Comparison of ENCODE assay signal across 8 mouse cellular contexts in genomic region chr1:74662253-74662865, GRCm38 (mm10). TPM values are rescaled to one million over a fixed set of nuclear protein-coding genes. Genes with fewer than 3 reads are reported as not detected.
DNase-seq lines count a peak whose midpoint lies in the region; ATAC-seq and TF ChIP-seq lines count a peak whose summit lies in the region.

No protein-coding gene starts in this region.

- peak overlapping the region; percentile 73 for H3K4me2 ChIP-seq in hindbrain, embryonic 16.5 days (ENCODE audit: low read length)
- H3K4me2 ChIP-seq in myocyte (ENCODE audit: low read depth) = peak overlapping the region; percentile 94

- peak overlapping the region; percentile 94 for H3K4me3 ChIP-seq in spleen, adult 2 months (ENCODE audit: extremely low read depth, insufficient read depth, insufficient read length)
- H3K4me3 ChIP-seq in hindbrain, embryonic 16.5 days (ENCODE audit: low read length) = peak overlapping the region; percentile 94
- peak overlapping the region; percentile 68 for H3K4me3 ChIP-seq in myocyte

- TF ChIP-seq CTCF in spleen, adult 2 months (IDR thresholded peaks at IDR 0.05; ENCODE audit: extremely low read depth, insufficient read depth, insufficient read length, insufficient replicate concordance) = no peak

- H3K36me3 ChIP-seq in spleen, adult 2 months (ENCODE audit: control insufficient read depth, insufficient read depth, low read length) = no peaks in the 10 kb centered on the region
- no peaks in the 10 kb centered on the region for H3K36me3 ChIP-seq in hindbrain, embryonic 16.5 days (ENCODE audit: control insufficient read depth, insufficient read depth, low read length)
- H3K36me3 ChIP-seq in myocyte (ENCODE audit: control insufficient read depth, insufficient read depth) = no peaks in the 10 kb centered on the region

- H3K9ac ChIP-seq in hindbrain, embryonic 16.5 days (ENCODE audit: low read depth, low read length) = peak overlapping the region; percentile 88

- H3K9me3 ChIP-seq in hindbrain, embryonic 16.5 days (ENCODE audit: control insufficient read depth, low read length) = no peaks in the 10 kb centered on the region

- DNase-seq in adrenal gland, postnatal 10 days = peak; percentile 4
- DNase-seq in adrenal gland, postnatal 25 days = no peak
- DNase-seq in spleen, adult 2 months (ENCODE audit: low read depth in 1 of 2, low spot score in 2 of 2) = no peak
- DNase-seq in spleen, postnatal 36 days (ENCODE audit: low spot score in 2 of 2) = no peak
- DNase-seq in adrenal gland, postnatal 36 days = no peak

- peaks cover 50% of the 10 kb centered on the region for H3K79me2 ChIP-seq in myocyte (ENCODE audit: control insufficient read depth, insufficient read depth)

- no peaks in the 10 kb centered on the region for H3K4me1 ChIP-seq in spleen, adult 2 months (ENCODE audit: control insufficient read depth, insufficient read depth, insufficient read length)
- peaks cover 12% of the 10 kb centered on the region for H3K4me1 ChIP-seq in hindbrain, embryonic 16.5 days (ENCODE audit: control insufficient read depth, insufficient read depth, low read depth, low read length)

- peak overlapping the region; percentile 20 for H3ac ChIP-seq in myocyte (ENCODE audit: control insufficient read depth, insufficient read length)

- WGBS in spleen, adult 2 months = 9% methylated on average over 13 of the region's 13 CpGs
- under 1% methylated on average over 13 of the region's 13 CpGs for WGBS in hindbrain, embryonic 16.5 days

- no peak for TF ChIP-seq POLR2A in spleen, adult 2 months (IDR thresholded peaks at IDR 0.05; ENCODE audit: low read depth, low read length)
- no peak for TF ChIP-seq POLR2A in myocyte (IDR thresholded peaks at IDR 0.05; ENCODE audit: insufficient read length, low read depth)

- H3K27me3 ChIP-seq in spleen, adult 2 months (ENCODE audit: control insufficient read depth, insufficient read depth, low read length) = no peaks in the 10 kb centered on the region
- no peaks in the 10 kb centered on the region for H3K27me3 ChIP-seq in hindbrain, embryonic 16.5 days (replicated peaks; ENCODE audit: control insufficient read depth, insufficient read depth, low read length)
- no peaks in the 10 kb centered on the region for H3K27me3 ChIP-seq in myocyte (ENCODE audit: control insufficient read depth, insufficient read depth, insufficient read length)

- ATAC-seq in hindbrain, embryonic 16.5 days = no peak
- no peak for ATAC-seq in monocyte, adult 5-6 weeks (replicated peaks; ENCODE audit: insufficient number of reproducible peaks, low FRiP score, low TSS enrichment, poor library complexity, severe bottlenecking)

- H3K27ac ChIP-seq in spleen, adult 2 months (ENCODE audit: insufficient read depth, low read length) = 0 out of 2 replicates have a peak overlapping the region, but pooled peaks have one; percentile 59
- H3K27ac ChIP-seq in hindbrain, embryonic 16.5 days (ENCODE audit: low read depth, low read length) = peak overlapping the region; percentile 86

TF ChIP-seq in myocyte, 11 proteins besides CTCF, POLR2A, EP300 and RAD21:
- TF ChIP-seq USF1 (IDR thresholded peaks at IDR 0.05; ENCODE audit: low read depth) (no peak), MYOD1 (IDR thresholded peaks at IDR 0.05; ENCODE audit: control insufficient read depth in 1 of 3, insufficient read length in 2 of 3, low read depth in 2 of 3) (no peak), POLR2AphosphoS2 (IDR thresholded peaks at IDR 0.05; ENCODE audit: insufficient read length, low read depth) (no peak), SRF (IDR thresholded peaks at IDR 0.05; ENCODE audit: control insufficient read depth, insufficient read length, low read depth) (no peak), CEBPB (IDR thresholded peaks at IDR 0.05; ENCODE audit: insufficient read depth, poor library complexity, severe bottlenecking) (no peak), TCF3 (IDR thresholded peaks at IDR 0.05; ENCODE audit: insufficient read length, low read depth) (no peak), REST (IDR thresholded peaks at IDR 0.05; ENCODE audit: insufficient read depth, insufficient read length) (no peak), E2F4 (IDR thresholded peaks at IDR 0.05; ENCODE audit: insufficient read depth) (no peak), MYOG (IDR thresholded peaks at IDR 0.05; ENCODE audit: control insufficient read depth in 1 of 3, insufficient read depth in 1 of 3, insufficient read length in 2 of 3, low read depth in 2 of 3) (no peak), TCF12 (IDR thresholded peaks at IDR 0.05; ENCODE audit: insufficient read depth, poor library complexity, severe bottlenecking) (no peak)

RNA-seq across cellular contexts. Expression of gene Ttll4, which starts 0.8 kb away (rescaled TPM):
- total RNA-seq in adrenal gland, postnatal 10 days (2021) = 10 to 100 TPM; 15.0 to 25.9 TPM
- total RNA-seq in adrenal gland, postnatal 25 days (2021) = 22.0 and 26.5 TPM in 2 replicates
- 10.4 and 13.4 TPM in 2 replicates for polyA plus RNA-seq in spleen, adult 2 months (2012; rRNA removed)
- polyA plus RNA-seq in hindbrain, embryonic 16.5 days (2015; fragmentation: Nextera tagmentation; extraction: Ambion mirVana) = 5.3 and 8.8 TPM in 2 replicates
- polyA plus RNA-seq in myocyte (2012; fragmentation: generic; extraction: Trizol) = 5.1 TPM
- 13.3 to 25.8 TPM (median 21.5 TPM) in 3 replicates for total RNA-seq in monocyte, adult 5-6 weeks (2017)
- total RNA-seq in adrenal gland, postnatal 36 days (2021) = 10 to 100 TPM; 18.3 to 21.8 TPM

RNA-seq across cellular contexts. Expression of gene Cyp27a1, which starts 51.0 kb away (rescaled TPM):
- 10 to 100 TPM; 15.1 to 15.2 TPM for total RNA-seq in adrenal gland, postnatal 10 days (2021)
- 15.5 and 16.1 TPM in 2 replicates for total RNA-seq in adrenal gland, postnatal 25 days (2021)
- 23.2 and 25.0 TPM in 2 replicates for polyA plus RNA-seq in spleen, adult 2 months (2012; rRNA removed)
- 2.4 and 3.5 TPM in 2 replicates for polyA plus RNA-seq in hindbrain, embryonic 16.5 days (2015; fragmentation: Nextera tagmentation; extraction: Ambion mirVana)
- polyA plus RNA-seq in myocyte (2012; fragmentation: generic; extraction: Trizol) = 0.42 TPM
- 52.0 to 91.2 TPM (median 90.6 TPM) in 3 replicates for total RNA-seq in monocyte, adult 5-6 weeks (2017)
- total RNA-seq in adrenal gland, postnatal 36 days (2021) = 10 to 100 TPM; 11.4 to 14.9 TPM
